Mouse (Mus musculus) heart, adult 18-20 months (tissue): ENCODE data around the gene Gm49336. TPM values are rescaled to one million over a fixed set of nuclear protein-coding genes. Genes with fewer than 3 reads are reported as not detected.
A peak's percentile ranks its signal among the peaks of the same experiment; 100 is the strongest.

Experiments
- DNase-seq, 2 experiments: peaks; one replicate each; pipeline ENCODE4 v3.0.0; 2021 to 2022; ENCODE audit warnings: mixed read lengths in 1 of 2
- total RNA-seq, 2 experiments: library from RNA; stranded (reverse); gene quantifications; 2 replicates each; pipeline ENCODE4 v1.2.3; 2021

The Gm49336 gene
- total RNA-seq, 2 experiments from 2014 or later: 26.4 to 28.0 TPM

- peak in 1 of 2 experiments; percentile 11 for DNase-seq
These were observed 12.8 kb downstream of the Gm49336 start for GRCm38 (mm10) chr14:60238551-60238950.

GRCm38 (mm10) chr14:60219886-60220285 lies 31.4 kb downstream of the Gm49336 start:
- DNase-seq: no peak

- DNase-seq: no peak
These were observed 33.7 kb downstream of the Gm49336 start for GRCm38 (mm10) chr14:60217616-60218015.

- DNase-seq: no peak
These were observed 35.2 kb downstream of the Gm49336 start for GRCm38 (mm10) chr14:60216125-60216524.

- DNase-seq: no peak
These were observed 36.3 kb downstream of the Gm49336 start for GRCm38 (mm10) chr14:60215000-60215399.

- DNase-seq: no peak
These were observed 37.3 kb downstream of the Gm49336 start for GRCm38 (mm10) chr14:60214040-60214439.

GRCm38 (mm10) chr14:60209166-60209565 lies 42.1 kb downstream of the Gm49336 start:
- DNase-seq: no peak

- DNase-seq: no peak
These were observed 46.3 kb downstream of the Gm49336 start for GRCm38 (mm10) chr14:60204993-60205392.

- peak; percentile 16 to 18 for DNase-seq
These were observed 54.4 kb downstream of the Gm49336 start, which contains the start of gene Atp8a2 for GRCm38 (mm10) chr14:60196884-60197283. Atp8a2 (minus strand) TSS chr14:60197179.

GRCm38 (mm10) chr14:60195999-60196398 lies 55.3 kb downstream of the Gm49336 start:
- DNase-seq: no peak

- DNase-seq: no peak
These were observed 56.7 kb downstream of the Gm49336 start for GRCm38 (mm10) chr14:60194606-60195005.

- DNase-seq: peak; percentile 18 to 49
These were observed 61.5 kb downstream of the Gm49336 start for GRCm38 (mm10) chr14:60189771-60190170.

GRCm38 (mm10) chr14:60188201-60188825 lies 63.0 kb downstream of the Gm49336 start:
- no peak for DNase-seq

GRCm38 (mm10) chr14:60181306-60181705 lies 70.0 kb downstream of the Gm49336 start:
- no peak for DNase-seq

- no peak for DNase-seq
These were observed 72.7 kb downstream of the Gm49336 start for GRCm38 (mm10) chr14:60178571-60178955.

GRCm38 (mm10) chr14:60177614-60178570 lies 73.4 kb downstream of the Gm49336 start:
- DNase-seq: no peak

- peak; percentile 29 to 30 for DNase-seq
These were observed 74.3 kb downstream of the Gm49336 start for GRCm38 (mm10) chr14:60176891-60177613.

- DNase-seq: no peak
These were observed 74.8 kb downstream of the Gm49336 start for GRCm38 (mm10) chr14:60176469-60176890.

GRCm38 (mm10) chr14:60172286-60173055 lies 78.8 kb downstream of the Gm49336 start:
- DNase-seq: peak in 1 of 2 experiments; percentile 35

GRCm38 (mm10) chr14:60170845-60171610 lies 80.3 kb downstream of the Gm49336 start:
- DNase-seq: no peak

- no peak for DNase-seq
These were observed 87.9 kb downstream of the Gm49336 start for GRCm38 (mm10) chr14:60163367-60163766.
